Mouse (Mus musculus) bone marrow, adult 2 months (tissue): ENCODE measurements around the gene Spata2. TPM values are rescaled to one million over a fixed set of nuclear protein-coding genes. Genes with fewer than 3 reads are reported as not detected.

Source experiments
- H3K27ac ChIP-seq: fragments of 200-500 bp; 2 replicates; pipeline ENCODE4 v1.5.1; 2012; ENCODE audit warnings: low read depth, mild to moderate bottlenecking, control low read depth, inconsistent platforms, low read length; ENCODE audit not compliant: control insufficient read depth, poor library complexity, insufficient read depth
- H3K4me1 ChIP-seq: fragments of 200-500 bp; 2 replicates; pipeline ENCODE4 v1.6.1; 2011; ENCODE audit warnings: low read length; ENCODE audit not compliant: control insufficient read depth, insufficient read depth
- H3K4me3 ChIP-seq: fragments of 200-500 bp; replicated peaks from 2 replicates; pipeline ENCODE3; 2011; ENCODE audit warnings: mild to moderate bottlenecking, low read depth, low read length, control low read depth; ENCODE audit not compliant: control insufficient read depth
- CTCF ChIP-seq: fragments of 200-500 bp; IDR thresholded peaks from 2 replicates; pipeline ENCODE4 v1.5.1; 2011; ENCODE audit warnings: low read length, control low read depth; ENCODE audit not compliant: control insufficient read depth, insufficient read depth
- POLR2A ChIP-seq: fragments of 200-500 bp; IDR thresholded peaks from 2 replicates; pipeline ENCODE4 v1.6.1; 2011; ENCODE audit warnings: low read depth, mild to moderate bottlenecking, control low read depth, low read length, borderline replicate concordance; ENCODE audit not compliant: control insufficient read depth
- WGBS: fragments of 180-500 bp; shearing (Covaris S2); methylation state at CpG from one replicate; pipeline ENCODE4 v1.1.7; 2018; 5-methylcytosine and 5-hydroxymethylcytosine counted together
- polyA plus RNA-seq: library from polyadenylated mRNA; stranded (reverse); fragments of >200 nt; gene quantifications from 2 replicates; pipeline ENCODE4 v1.2.4, GENCODE M21; 2011; ENCODE audit warnings: low replicate concordance; ENCODE audit not compliant: missing spikeins, insufficient read depth, insufficient read length

The Spata2 gene
- polyA plus RNA-seq, 1 experiment = 9.1 TPM

GRCm38 (mm10) chr2:167474218-167474617 is 18.5 kb downstream of the Spata2 start:
- peaks cover 1% of the 10 kb centered on the region; the same call in 1 of the 2 replicates for H3K4me1 ChIP-seq
- TF ChIP-seq CTCF (no peak), POLR2A (no peak)
- 92% methylated on average over 6 of the region's 6 CpGs for WGBS
- no peak overlapping the region for H3K27ac ChIP-seq
- no peak overlapping the region for H3K4me3 ChIP-seq

GRCm38 (mm10) chr2:167471585-167471984 is 21.1 kb downstream of the Spata2 start:
- H3K4me3 ChIP-seq = no peak overlapping the region
- no peaks in the 10 kb centered on the region for H3K4me1 ChIP-seq
- no peak overlapping the region for H3K27ac ChIP-seq
- 85% methylated on average over 6 of the region's 6 CpGs for WGBS
- TF ChIP-seq POLR2A = no peak
- TF ChIP-seq CTCF = no peak

- WGBS = 83% methylated on average over 3 of the region's 3 CpGs
- Histone ChIP-seq H3K4me3 (no peak overlapping the region), H3K4me1 (no peaks in the 10 kb centered on the region), H3K27ac (no peak overlapping the region)
- TF ChIP-seq POLR2A (no peak), CTCF (no peak)
Measured at GRCm38 (mm10) chr2:167470611-167471010, 22.1 kb downstream of the Spata2 start.

DNA sequence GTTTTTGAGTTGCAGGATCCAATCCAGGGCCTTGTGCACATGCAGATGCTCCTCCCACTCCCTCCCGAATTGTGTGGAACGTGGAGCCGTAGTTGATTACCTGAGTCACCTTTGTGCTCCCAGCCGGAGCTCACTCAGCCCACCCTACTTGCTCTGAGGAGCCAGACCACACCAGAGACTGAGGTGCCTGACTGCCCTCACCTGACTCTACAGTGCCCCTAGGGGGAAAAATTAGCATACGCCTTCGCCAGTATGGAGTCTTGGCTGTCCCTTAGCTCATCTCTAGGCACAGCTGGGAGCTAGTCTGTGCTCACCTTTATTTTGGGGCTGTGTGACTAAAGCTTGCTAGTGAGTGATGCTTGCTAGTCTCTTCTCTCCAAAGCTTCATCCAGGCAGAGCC is 24.2 kb downstream of the Spata2 start:
- H3K4me3 ChIP-seq = no peak overlapping the region
- H3K27ac ChIP-seq = no peak overlapping the region
- no peaks in the 10 kb centered on the region for H3K4me1 ChIP-seq
- TF ChIP-seq CTCF = no peak
- no peak for TF ChIP-seq POLR2A
- WGBS = 85% methylated on average over 6 of the region's 6 CpGs

GRCm38 (mm10) chr2:167467214-167467613 is 25.5 kb downstream of the Spata2 start:
- 41% methylated on average over 5 of the region's 5 CpGs for WGBS
- H3K4me3 ChIP-seq = no peak overlapping the region
- no peak overlapping the region for H3K27ac ChIP-seq
- no peak for TF ChIP-seq POLR2A
- H3K4me1 ChIP-seq = no peaks in the 10 kb centered on the region

DNA sequence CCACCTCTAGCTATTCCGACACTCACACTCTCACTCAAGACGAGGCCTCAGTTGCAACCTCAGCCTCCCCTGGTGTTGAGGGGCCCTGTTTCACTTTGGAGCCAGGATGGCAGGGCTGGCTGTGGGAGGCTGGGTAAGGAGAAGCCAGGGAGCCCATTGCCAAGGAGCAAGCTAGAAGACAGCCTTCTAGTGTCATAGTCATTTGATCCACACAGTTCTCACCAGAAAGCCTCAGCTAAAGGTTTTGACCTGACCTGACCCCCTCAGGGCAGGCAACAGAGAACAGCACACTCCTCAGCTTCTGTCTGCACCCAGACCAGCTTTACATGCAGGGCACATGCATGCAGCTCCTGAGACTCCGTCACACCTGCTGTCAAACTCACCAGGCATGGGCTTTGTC is 26.7 kb downstream of the Spata2 start:
- Histone ChIP-seq H3K4me3 (no peak overlapping the region), H3K4me1 (no peaks in the 10 kb centered on the region), H3K27ac (no peak overlapping the region)
- TF ChIP-seq CTCF (no peak), POLR2A (no peak)
- WGBS = 90% methylated on average over 3 of the region's 3 CpGs

GRCm38 (mm10) chr2:167463802-167464201 is 28.9 kb downstream of the Spata2 start:
- no peak for TF ChIP-seq CTCF
- TF ChIP-seq POLR2A = no peak
- 89% methylated on average over 5 of the region's 5 CpGs for WGBS
- H3K4me1 ChIP-seq = no peaks in the 10 kb centered on the region
- H3K4me3 ChIP-seq = no peak overlapping the region
- H3K27ac ChIP-seq = no peak overlapping the region

DNA sequence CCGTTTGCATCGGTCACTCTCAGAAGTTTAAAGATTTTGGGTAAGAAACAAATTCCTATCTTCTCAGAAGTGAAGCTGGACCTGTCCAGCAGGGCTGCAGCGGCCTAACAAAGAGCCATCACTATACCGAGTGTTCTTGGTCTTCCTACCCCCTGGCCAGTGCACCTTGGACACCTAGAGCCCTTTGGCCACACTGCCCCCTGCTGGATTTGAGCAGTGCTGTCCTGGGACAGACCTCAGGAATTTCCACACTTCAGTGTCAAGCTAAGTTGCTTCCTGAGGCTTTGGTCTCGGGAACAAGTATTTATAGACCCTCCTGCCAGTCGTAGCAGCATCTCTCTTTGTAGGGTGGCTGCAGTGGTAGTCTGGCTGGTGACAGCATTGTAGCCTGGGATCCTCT is 29.7 kb downstream of the Spata2 start:
- WGBS = 68% methylated on average over 6 of the region's 6 CpGs
- TF ChIP-seq POLR2A (no peak), CTCF (peak; percentile 93)
- no peak overlapping the region for H3K27ac ChIP-seq
- H3K4me1 ChIP-seq = no peaks in the 10 kb centered on the region
- no peak overlapping the region for H3K4me3 ChIP-seq

- TF ChIP-seq CTCF (no peak), POLR2A (no peak)
- no peaks in the 10 kb centered on the region; the same call in 1 of the 2 replicates for H3K4me1 ChIP-seq
- 91% methylated on average over 6 of the region's 6 CpGs for WGBS
- H3K27ac ChIP-seq = no peak overlapping the region
- no peak overlapping the region for H3K4me3 ChIP-seq
Measured at GRCm38 (mm10) chr2:167459071-167459865, 33.4 kb downstream of the Spata2 start.
